In genomic region chr9:40400171-40400570, GRCm38 (mm10) we compare ENCODE assay signal across 27 mouse cellular contexts.
"Had no signal": no experiment of that assay in that cellular context is flagged by ENCODE, and none has a peak within 500 bp of the region (broad histone marks: within the 10 kb centered on the region; RNA-seq: fewer than 3 reads in every experiment).

No protein-coding gene starts in this region.

- H3K27ac ChIP-seq: heart, embryonic 10.5 days; heart, embryonic 13.5 days; heart, embryonic 15.5 days; hindbrain, embryonic 10.5 days; hindbrain, embryonic 12.5 days; hindbrain, embryonic 13.5 days; hindbrain, embryonic 14.5 days; hindbrain, embryonic 15.5 days; hindbrain, postnatal 0 days; kidney, embryonic 15.5 days; kidney, postnatal 0 days; layer of hippocampus, adult 2 months had no signal

- H3K4me2 ChIP-seq: heart, embryonic 11.5 days; heart, embryonic 12.5 days; heart, embryonic 13.5 days; heart, embryonic 15.5 days; hindbrain, embryonic 12.5 days; hindbrain, embryonic 13.5 days; hindbrain, embryonic 14.5 days; hindbrain, embryonic 15.5 days; kidney, embryonic 15.5 days had no signal

- DNase-seq: heart, postnatal 10 days; heart, postnatal 14 days; heart, postnatal 36 days; heart, postnatal 4 days; kidney, adult 18-20 months; kidney, postnatal 10 days; kidney, postnatal 14 days; kidney, postnatal 4 days; layer of hippocampus, adult 9-11 months; layer of hippocampus, postnatal 36 days had no signal

- H3K4me3 ChIP-seq: heart, embryonic 10.5 days; heart, embryonic 12.5 days; heart, embryonic 13.5 days; heart, embryonic 15.5 days; hindbrain, embryonic 10.5 days; hindbrain, embryonic 12.5 days; hindbrain, embryonic 13.5 days; hindbrain, embryonic 15.5 days; kidney, embryonic 15.5 days; layer of hippocampus, adult 2 months; left cerebral cortex, adult 2 months had no signal

- H3K27me3 ChIP-seq: heart, embryonic 12.5 days; heart, embryonic 13.5 days; heart, embryonic 15.5 days; hindbrain, embryonic 12.5 days; hindbrain, embryonic 13.5 days; hindbrain, embryonic 15.5 days; kidney, embryonic 15.5 days had no signal

- H3K9ac ChIP-seq: heart, embryonic 12.5 days; heart, embryonic 13.5 days; heart, embryonic 15.5 days; hindbrain, embryonic 12.5 days; hindbrain, embryonic 13.5 days; hindbrain, embryonic 14.5 days; hindbrain, embryonic 15.5 days; kidney, embryonic 15.5 days had no signal

- H3K9me3 ChIP-seq: heart, embryonic 10.5 days; heart, embryonic 12.5 days; heart, embryonic 13.5 days; heart, embryonic 15.5 days; hindbrain, embryonic 10.5 days; hindbrain, embryonic 12.5 days; hindbrain, embryonic 13.5 days; hindbrain, embryonic 15.5 days; kidney, embryonic 15.5 days had no signal

- H3K36me3 ChIP-seq: heart, embryonic 10.5 days; heart, embryonic 12.5 days; heart, embryonic 13.5 days; heart, embryonic 15.5 days; hindbrain, embryonic 10.5 days; hindbrain, embryonic 12.5 days; hindbrain, embryonic 13.5 days; hindbrain, embryonic 15.5 days; kidney, embryonic 15.5 days had no signal

- ATAC-seq: hindbrain, embryonic 16.5 days; hindbrain, postnatal 0 days; inflammation-experienced regulatory T-cells, adult 6 months had no signal
